Mouse (Mus musculus) lung, embryonic 14.5 days (tissue): Measurements from ENCODE around the gene Dld. TPM values are rescaled to one million over a fixed set of nuclear protein-coding genes. Genes with fewer than 3 reads are reported as not detected.

Experiments
- ATAC-seq: fragments of 200-750 bp; cut with Nextera tagmentation; 2 replicates; pipeline ENCODE4 v1.8.0; 2017; ENCODE audit warnings: mild to moderate bottlenecking, moderate TSS enrichment, moderate library complexity; ENCODE audit not compliant: insufficient read depth
- DNase-seq: peaks from one replicate; pipeline ENCODE4 v3.0.0-alpha.2; 2015
- H3K27ac ChIP-seq: fragments of 300-500 bp; sonication (generic); 2 replicates; pipeline ENCODE4 v1.5.1; 2014; ENCODE audit warnings: low read depth, mild to moderate bottlenecking, moderate library complexity
- H3K27me3 ChIP-seq: fragments of 300-500 bp; sonication (generic); 2 replicates; pipeline ENCODE4 v1.6.1; 2014; ENCODE audit warnings: low read length, control low read depth; ENCODE audit not compliant: insufficient read depth
- H3K36me3 ChIP-seq: fragments of 300-500 bp; sonication (generic); 2 replicates; pipeline ENCODE4 v1.6.1; 2014; ENCODE audit warnings: control low read depth; ENCODE audit not compliant: insufficient read depth
- H3K4me1 ChIP-seq: fragments of 300-500 bp; sonication (generic); 2 replicates; pipeline ENCODE4 v1.6.1; 2014; ENCODE audit warnings: antibody characterized with exemption, control low read depth; ENCODE audit not compliant: insufficient read depth
- H3K4me2 ChIP-seq: fragments of 300-500 bp; sonication (generic); 2 replicates; pipeline ENCODE4 v1.6.1; 2014; ENCODE audit warnings: mild to moderate bottlenecking
- H3K4me3 ChIP-seq: fragments of 300-500 bp; sonication (generic); 2 replicates; pipeline ENCODE4 v1.5.1; 2014; ENCODE audit warnings: low read depth, low read length
- H3K9ac ChIP-seq: fragments of 300-500 bp; sonication (generic); 2 replicates; pipeline ENCODE4 v1.6.1; 2014
- H3K9me3 ChIP-seq: fragments of 300-500 bp; sonication (generic); 2 replicates; pipeline ENCODE4 v1.6.1; 2016; ENCODE audit warnings: low read depth, low read length, control low read depth
- CTCF ChIP-seq: IDR thresholded peaks from 2 replicates; pipeline ENCODE4 v1.5.1; 2016; ENCODE audit warnings: antibody characterized with exemption, low read depth
- WGBS: fragments of 180-500 bp; shearing (Covaris S2); extraction: QIAGEN DNeasy Blood & Tissue Kit; methylation state at CpG from one replicate; pipeline ENCODE4 v1.1.7; 2014; 5-methylcytosine and 5-hydroxymethylcytosine counted together
- polyA plus RNA-seq: library from polyadenylated mRNA; unstranded; fragments of >200 nt; fragmentation: Nextera tagmentation; extraction: Ambion mirVana; gene quantifications from 2 replicates; pipeline ENCODE4 v1.2.1, GENCODE M21; 2014

Gene Dld
- polyA plus RNA-seq = 124 and 128 TPM in 2 replicates

DNA sequence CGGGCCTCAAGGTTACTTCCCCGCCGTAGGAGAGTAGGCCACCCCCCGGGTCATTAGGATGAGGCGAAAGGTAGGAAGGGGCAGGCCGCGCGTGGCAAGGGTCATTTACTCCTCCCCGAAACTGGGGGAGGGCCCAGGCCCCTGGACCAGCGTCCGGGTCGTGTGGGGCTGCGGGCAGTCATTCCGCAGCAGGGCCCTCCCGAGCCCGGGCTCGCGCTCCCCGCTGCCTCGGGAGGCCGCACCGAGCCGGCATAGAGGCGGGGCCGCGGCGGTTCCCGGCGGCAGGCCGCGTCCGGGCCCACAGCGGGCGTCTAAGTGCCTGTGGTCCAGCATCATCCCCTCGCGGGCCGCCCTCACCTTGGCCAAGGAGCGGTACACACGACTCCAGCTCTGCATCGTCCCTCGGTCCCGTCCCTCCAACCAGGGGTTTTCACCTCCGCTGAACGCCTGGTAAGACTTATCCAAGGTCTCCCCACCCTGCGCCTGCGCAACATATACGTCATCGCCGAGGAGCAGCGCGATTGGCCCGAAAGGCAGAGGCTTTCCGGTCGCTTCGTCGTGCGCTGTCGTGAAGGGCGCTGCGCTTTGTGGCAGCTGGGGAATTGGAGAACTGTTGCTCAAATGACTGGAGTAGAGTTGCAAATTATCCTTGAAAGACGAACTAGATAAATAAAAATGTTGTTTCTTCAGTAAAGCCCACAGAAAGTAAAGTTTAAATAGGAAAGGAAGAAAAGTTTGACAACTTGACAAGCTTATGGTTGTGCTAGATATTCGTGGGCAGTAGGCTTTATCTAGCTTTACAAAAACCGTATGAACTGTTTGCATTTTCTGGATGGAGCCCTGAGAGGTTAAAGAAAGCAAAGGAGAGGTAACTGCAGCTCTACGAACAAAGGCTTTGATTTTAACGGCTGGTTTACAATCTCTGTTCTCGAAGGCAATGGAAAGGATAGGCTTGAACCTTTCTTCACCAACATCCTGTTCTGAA lies at the start of gene Dld:
TSS of gene Dld (minus strand) at position 510 of the 985 bp plus-strand sequence.
- Histone ChIP-seq H3K27me3 (no peaks in the 10 kb centered on the region), H3K27ac (peak within 1 kb of the TSS; percentile 75), H3K36me3 (peaks cover 25% of the 10 kb centered on the region), H3K4me3 (peak within 1 kb of the TSS; percentile 94), H3K9ac (peak within 1 kb of the TSS; percentile 89), H3K4me1 (peaks cover 4% of the 10 kb centered on the region; the same call in 1 of the 2 replicates), H3K4me2 (peak within 1 kb of the TSS; percentile 87), H3K9me3 (no peaks in the 10 kb centered on the region)
- no peak for TF ChIP-seq CTCF
- WGBS = 5% methylated on average over 66 of the region's 66 CpGs
- peak; percentile 98 for DNase-seq
- peak; percentile 99 for ATAC-seq

- H3K4me1 ChIP-seq = no peaks in the 10 kb centered on the region
- TF ChIP-seq CTCF = no peak
- H3K36me3 ChIP-seq = no peaks in the 10 kb centered on the region
- no peak for ATAC-seq
- WGBS = 67% methylated on average over 1 of the region's 1 CpGs
- H3K27ac ChIP-seq = no peak overlapping the region
- DNase-seq = no peak
- H3K9me3 ChIP-seq = no peaks in the 10 kb centered on the region
- H3K4me3 ChIP-seq = no peak overlapping the region
- no peak overlapping the region for H3K4me2 ChIP-seq
- H3K27me3 ChIP-seq = no peaks in the 10 kb centered on the region
- H3K9ac ChIP-seq = no peak overlapping the region
Observed at GRCm38 (mm10) chr12:31400821-31401220, 49.6 kb upstream of the Dld start.

DNA sequence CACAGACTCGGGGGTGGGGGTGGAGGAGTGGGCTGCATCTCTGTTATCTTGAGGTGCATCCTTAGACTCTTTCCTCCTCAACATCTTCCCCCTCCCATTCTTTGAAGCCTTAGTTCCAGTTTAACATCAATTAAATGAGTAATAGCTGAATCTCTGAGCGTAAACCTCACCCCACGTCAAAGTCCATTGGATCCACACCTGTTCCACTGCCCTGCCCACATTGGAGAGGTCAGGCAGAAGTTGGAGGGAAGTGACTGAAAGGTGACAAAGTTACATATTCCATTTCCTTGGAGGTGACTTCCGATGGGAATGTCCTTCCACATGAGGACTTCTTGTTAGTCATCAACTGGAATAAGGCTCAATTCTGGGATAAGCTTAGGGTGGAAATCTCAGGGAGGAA lies 46.5 kb upstream of the Dld start:
- no peak overlapping the region for H3K4me3 ChIP-seq
- no peak overlapping the region for H3K27ac ChIP-seq
- DNase-seq (no peak), ATAC-seq (no peak)
- H3K9ac ChIP-seq = no peak overlapping the region
- 86% methylated on average over 4 of the region's 4 CpGs for WGBS
- no peak for TF ChIP-seq CTCF
- no peaks in the 10 kb centered on the region for H3K4me1 ChIP-seq
- no peaks in the 10 kb centered on the region for H3K9me3 ChIP-seq
- H3K4me2 ChIP-seq = no peak overlapping the region
- no peaks in the 10 kb centered on the region for H3K36me3 ChIP-seq
- no peaks in the 10 kb centered on the region for H3K27me3 ChIP-seq

- WGBS = 86% methylated on average over 1 of the region's 1 CpGs
- Histone ChIP-seq H3K36me3 (no peaks in the 10 kb centered on the region), H3K4me3 (no peak overlapping the region), H3K27me3 (no peaks in the 10 kb centered on the region), H3K9ac (no peak overlapping the region), H3K9me3 (no peaks in the 10 kb centered on the region), H3K4me2 (no peak overlapping the region), H3K4me1 (no peaks in the 10 kb centered on the region), H3K27ac (no peak overlapping the region)
- TF ChIP-seq CTCF = no peak
- ATAC-seq = no peak
- DNase-seq = no peak
Observed at GRCm38 (mm10) chr12:31395895-31396294, 44.6 kb upstream of the Dld start.

- H3K9ac ChIP-seq = no peak overlapping the region
- DNase-seq (no peak), ATAC-seq (no peak)
- H3K4me2 ChIP-seq = no peak overlapping the region
- no peak for TF ChIP-seq CTCF
- H3K4me1 ChIP-seq = no peaks in the 10 kb centered on the region
- H3K27me3 ChIP-seq = no peaks in the 10 kb centered on the region
- H3K27ac ChIP-seq = no peak overlapping the region
- WGBS = 95% methylated on average over 12 of the region's 12 CpGs
- no peaks in the 10 kb centered on the region for H3K9me3 ChIP-seq
- no peak overlapping the region for H3K4me3 ChIP-seq
- H3K36me3 ChIP-seq = no peaks in the 10 kb centered on the region
Observed at GRCm38 (mm10) chr12:31391696-31392095, 40.4 kb upstream of the Dld start.

DNA sequence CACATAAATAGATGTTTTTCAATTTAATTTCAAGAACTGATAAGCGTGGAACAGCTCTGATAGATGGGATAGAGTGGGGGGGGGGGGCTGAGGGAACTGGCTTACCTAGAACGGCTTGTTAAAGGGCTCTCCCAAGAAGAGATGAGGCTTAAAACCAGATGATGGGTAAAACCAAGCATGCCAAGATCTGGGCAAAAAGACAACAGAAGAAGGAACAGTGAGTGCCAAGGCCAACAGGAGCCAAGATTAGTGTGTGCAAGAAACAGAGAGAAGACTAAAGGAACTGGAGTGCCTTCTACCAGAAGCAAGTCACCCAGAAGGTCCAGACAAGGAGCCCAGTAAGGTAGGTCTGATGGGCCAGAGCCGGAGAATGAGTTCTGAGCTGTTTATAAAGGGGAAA lies 39.3 kb upstream of the Dld start, which contains the start of gene Slc26a3:
TSS of gene Slc26a3 (plus strand) at position 301 of the 400 bp plus-strand sequence.
- Histone ChIP-seq H3K9me3 (no peaks in the 10 kb centered on the region), H3K36me3 (no peaks in the 10 kb centered on the region), H3K27ac (no peak within 1 kb of the TSS), H3K27me3 (no peaks in the 10 kb centered on the region), H3K4me1 (no peaks in the 10 kb centered on the region), H3K4me3 (no peak within 1 kb of the TSS), H3K4me2 (no peak within 1 kb of the TSS), H3K9ac (no peak within 1 kb of the TSS)
- no peak for DNase-seq
- ATAC-seq = no peak
- no peak for TF ChIP-seq CTCF
- 88% methylated on average over 3 of the region's 3 CpGs for WGBS

GRCm38 (mm10) chr12:31387303-31387702 lies 36.0 kb upstream of the Dld start:
- 13% methylated on average over 3 of the region's 3 CpGs for WGBS
- no peak overlapping the region for H3K4me2 ChIP-seq
- no peak overlapping the region for H3K4me3 ChIP-seq
- no peaks in the 10 kb centered on the region for H3K9me3 ChIP-seq
- no peaks in the 10 kb centered on the region for H3K4me1 ChIP-seq
- ATAC-seq (no peak), DNase-seq (peak; percentile 23)
- H3K27me3 ChIP-seq = no peaks in the 10 kb centered on the region
- H3K9ac ChIP-seq = no peak overlapping the region
- no peak overlapping the region for H3K27ac ChIP-seq
- TF ChIP-seq CTCF = peak; percentile 27; the same call in 1 of the 2 replicates
- no peaks in the 10 kb centered on the region for H3K36me3 ChIP-seq
